Mouse (Mus musculus) small intestine, adult 2 months (tissue): ENCODE data around the gene Lct.

Experiments used
- CTCF ChIP-seq: fragments of 200-500 bp; IDR thresholded peaks from 2 replicates; pipeline ENCODE4 v1.5.1; 2012; ENCODE audit warnings: low read depth, mild to moderate bottlenecking, control low read depth, inconsistent platforms, low read length, moderate library complexity, mixed read lengths; ENCODE audit not compliant: insufficient replicate concordance, insufficient read length; ENCODE audit errors: extremely low read depth
- POLR2A ChIP-seq: fragments of 200-500 bp; IDR thresholded peaks from 2 replicates; pipeline ENCODE4 v1.6.1; 2012; ENCODE audit warnings: low read depth, mild to moderate bottlenecking, control low read depth, inconsistent platforms, low read length, moderate library complexity

DNA sequence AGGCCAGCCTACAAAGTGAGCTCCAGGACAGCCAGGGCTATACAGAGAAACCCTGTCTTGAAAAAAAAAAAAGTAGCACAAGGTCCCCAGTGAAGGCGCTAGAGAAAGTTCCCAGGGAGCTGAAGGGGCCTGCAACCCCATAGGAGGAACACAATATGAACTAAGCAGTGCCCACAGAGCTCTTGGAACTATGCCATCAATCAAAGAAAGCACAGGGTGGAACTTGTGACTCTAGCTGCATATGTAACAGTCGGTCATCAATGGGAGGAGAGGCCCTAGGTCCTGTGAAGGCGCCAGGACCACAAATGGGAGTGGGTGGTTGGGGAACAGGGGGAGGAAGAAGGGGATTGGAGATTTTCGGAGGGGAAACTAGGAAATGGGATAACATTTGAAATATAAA, 48.7 kb upstream of the Lct start:
- TF ChIP-seq CTCF (no peak), POLR2A (no peak)
